Mouse (Mus musculus) frontal cortex, adult 2 months (tissue): Measurements from ENCODE around the gene Zfp318. TPM values are rescaled to one million over a fixed set of nuclear protein-coding genes. Genes with fewer than 3 reads are reported as not detected.

ENCODE experiments used
- DNase-seq, 2 experiments: peaks; one replicate each; pipeline ENCODE4 v3.0.0; 2022; ENCODE audit warnings: low spot score in 1 of 2; ENCODE audit errors: extremely low spot score in 1 of 2
- polyA plus RNA-seq: library from polyadenylated mRNA; depleted of rRNA; stranded (reverse); fragments of >200 nt; gene quantifications from 2 replicates; pipeline ENCODE4 v1.2.3, GENCODE M21; 2012; rRNA removed

Zfp318 gene
- polyA plus RNA-seq: 29.6 and 30.7 TPM in 2 replicates

GRCm38 (mm10) chr17:46383294-46384060 lies at the start of gene Zfp318:
Gene Zfp318 (plus strand): TSS chr17:46383731.
- DNase-seq: peak; percentile 95 to 97

GRCm38 (mm10) chr17:46336475-46336874 lies 47.1 kb upstream of the Zfp318 start:
- DNase-seq: no peak

GRCm38 (mm10) chr17:46341208-46341607 lies 42.3 kb upstream of the Zfp318 start:
- no peak for DNase-seq

- DNase-seq: no peak
Measured at GRCm38 (mm10) chr17:46351026-46351700, 32.4 kb upstream of the Zfp318 start.

- peak in 1 of 2 experiments; percentile 32 for DNase-seq
Measured at GRCm38 (mm10) chr17:46371783-46372182, 11.7 kb upstream of the Zfp318 start.

GRCm38 (mm10) chr17:46378564-46378963 lies 5.0 kb upstream of the Zfp318 start:
- no peak for DNase-seq

GRCm38 (mm10) chr17:46384061-46384801 lies 700 bp downstream of the Zfp318 start:
- no peak for DNase-seq

GRCm38 (mm10) chr17:46388200-46388599 lies 4.7 kb downstream of the Zfp318 start:
- DNase-seq: no peak

- peak in 1 of 2 experiments; percentile 61 for DNase-seq
Measured at GRCm38 (mm10) chr17:46393012-46393411, 9.5 kb downstream of the Zfp318 start.

- peak in 1 of 2 experiments; percentile 25 for DNase-seq
Measured at GRCm38 (mm10) chr17:46394631-46395030, 11.1 kb downstream of the Zfp318 start.

GRCm38 (mm10) chr17:46408478-46408877 lies 24.9 kb downstream of the Zfp318 start:
- DNase-seq: peak in 1 of 2 experiments; percentile 22

- DNase-seq: peak in 1 of 2 experiments; percentile 12
Measured at GRCm38 (mm10) chr17:46418628-46419027, 35.1 kb downstream of the Zfp318 start.

- DNase-seq: no peak
Measured at GRCm38 (mm10) chr17:46419717-46420116, 36.2 kb downstream of the Zfp318 start.

GRCm38 (mm10) chr17:46426496-46426895 lies 43.0 kb downstream of the Zfp318 start:
- DNase-seq: no peak

- no peak for DNase-seq
Measured at GRCm38 (mm10) chr17:46428761-46429414, 45.4 kb downstream of the Zfp318 start, which contains the start of gene Crip3. Gene Crip3 (plus strand): TSS chr17:46428926.

GRCm38 (mm10) chr17:46433627-46434026 lies 50.1 kb downstream of the Zfp318 start:
- no peak for DNase-seq

- peak in 1 of 2 experiments; percentile 44 for DNase-seq
Measured at GRCm38 (mm10) chr17:46436672-46437366, 53.3 kb downstream of the Zfp318 start.

GRCm38 (mm10) chr17:46438298-46438873 lies 54.9 kb downstream of the Zfp318 start, which contains the start of gene Slc22a7:
Gene Slc22a7 (minus strand): TSS chr17:46438457.
- no peak for DNase-seq

GRCm38 (mm10) chr17:46439176-46439575 lies 55.6 kb downstream of the Zfp318 start:
- DNase-seq: no peak
